Mouse (Mus musculus) Patski (cell line): ENCODE measurements around the gene B3gnt2. TPM values are rescaled to one million over a fixed set of nuclear protein-coding genes. Genes with fewer than 3 reads are reported as not detected.

Experiments
- ATAC-seq: fragments of 100-300 bp; one replicate; pipeline ENCODE4 v1.8.0; 2021
- CTCF ChIA-PET: fragments of 350-600 bp; sonication (Branson Sonifier 250); formaldehyde crosslinking; loops from one replicate; lab custom pipeline; 2022; ENCODE audit warnings: inconsistent platforms; lab: Charles Lee
- POLR2A ChIA-PET: fragments of 350-600 bp; sonication (Branson Sonifier 250); formaldehyde crosslinking; loops from one replicate; lab custom pipeline; 2022; ENCODE audit warnings: antibody characterized with exemption, inconsistent platforms; lab: Charles Lee
- DNase-seq: peaks from one replicate; pipeline ENCODE4 v3.0.0-alpha.2; 2011; ENCODE audit warnings: low read depth, low spot score
- H3K27me3 ChIP-seq: fragments of 371-371 bp; one replicate; pipeline ENCODE4 v1.5.1; 2021
- CTCF ChIP-seq: fragments of 100-300 bp; IDR thresholded peaks from one replicate; pipeline ENCODE4 v1.5.1; 2021
- in situ Hi-C: fragments of 300-500 bp; cut with MboI; formaldehyde crosslinking; loops from 3 replicates; pipeline ENCODE4 v1.11.1; 2018; ENCODE audit warnings: low pct_unique_long_range_greater_than_20kb, mixed read lengths
- polyA plus RNA-seq: library from polyadenylated mRNA; unstranded; gene quantifications from one replicate; pipeline ENCODE4 v1.2.3, GENCODE M21; 2021

B3gnt2 gene
- polyA plus RNA-seq, 1 experiment from 2014 or later: 20.3 TPM

GRCm38 (mm10) chr11:22809465-22810096, 51.2 kb downstream of the B3gnt2 start:
- in situ Hi-C loops: no loop called here
- no peaks in the 10 kb centered on the region for H3K27me3 ChIP-seq
- CTCF ChIA-PET: interaction anchor here (0.7 to 1.2 kb wide), 4 partner anchors 9 to 31 kb away, joined by 3 to 5 read pairs (median 3); no protein-coding TSS in a partner anchor
- no peak for ATAC-seq
- DNase-seq: no peak
- POLR2A ChIA-PET: no interaction called here
- no peak for TF ChIP-seq CTCF

- DNase-seq: no peak
- H3K27me3 ChIP-seq: no peaks in the 10 kb centered on the region
- ATAC-seq: no peak
- in situ Hi-C loops: no loop called here
- ChIA-PET CTCF (interaction anchor here (1.2 to 1.5 kb wide), 2 partner anchors 16 to 18 kb away, joined by 3 read pairs; no protein-coding TSS in a partner anchor), POLR2A (no interaction called here)
- no peak for TF ChIP-seq CTCF
Observed at GRCm38 (mm10) chr11:22808040-22808439, 52.7 kb downstream of the B3gnt2 start.

GRCm38 (mm10) chr11:22805171-22805570, 55.6 kb downstream of the B3gnt2 start:
- POLR2A ChIA-PET: no interaction called here
- CTCF ChIA-PET: no interaction called here
- no peak for TF ChIP-seq CTCF
- no peaks in the 10 kb centered on the region for H3K27me3 ChIP-seq
- ATAC-seq: no peak
- in situ Hi-C loops: no loop called here
- DNase-seq: no peak

GRCm38 (mm10) chr11:22799987-22800424, 60.8 kb downstream of the B3gnt2 start:
- no peak for DNase-seq
- ChIA-PET POLR2A (no interaction called here), CTCF (interaction anchor here (0.9 to 1.2 kb wide), 2 partner anchors 9 to 46 kb away, joined by 3 read pairs; no protein-coding TSS in a partner anchor)
- no peaks in the 10 kb centered on the region for H3K27me3 ChIP-seq
- in situ Hi-C loops: no loop called here
- ATAC-seq: no peak
- TF ChIP-seq CTCF: no peak

GRCm38 (mm10) chr11:22798916-22799315, 61.8 kb downstream of the B3gnt2 start:
- DNase-seq (no peak), ATAC-seq (no peak)
- ChIA-PET POLR2A (no interaction called here), CTCF (interaction anchor here (1.5 kb wide), 1 partner anchor 11 kb away, joined by 3 read pairs; no protein-coding TSS in a partner anchor)
- in situ Hi-C loops: no loop called here
- no peak for TF ChIP-seq CTCF
- no peaks in the 10 kb centered on the region for H3K27me3 ChIP-seq

GRCm38 (mm10) chr11:22794734-22795133, 66.0 kb downstream of the B3gnt2 start:
- CTCF ChIA-PET: no interaction called here
- in situ Hi-C loops: no loop called here

GRCm38 (mm10) chr11:22793881-22794203, 66.9 kb downstream of the B3gnt2 start:
- H3K27me3 ChIP-seq: no peaks in the 10 kb centered on the region
- TF ChIP-seq CTCF: no peak
- ChIA-PET CTCF (no interaction called here), POLR2A (interaction anchor here (0.8 kb wide), 1 partner anchor 65 kb away, joined by 3 read pairs; no protein-coding TSS in a partner anchor)
- in situ Hi-C loops: no loop called here
- no peak for ATAC-seq
- no peak for DNase-seq

More at GRCm38 (mm10) chr11:22794734-22795133, 66.0 kb downstream of the B3gnt2 start:
- DNase-seq (no peak), ATAC-seq (no peak)
- H3K27me3 ChIP-seq: no peaks in the 10 kb centered on the region
- POLR2A ChIA-PET: no interaction called here
- no peak for TF ChIP-seq CTCF

GRCm38 (mm10) chr11:22793176-22793880, 67.4 kb downstream of the B3gnt2 start:
- DNase-seq (no peak), ATAC-seq (no peak)
- POLR2A ChIA-PET: interaction anchor here (0.8 kb wide), 1 partner anchor 65 kb away, joined by 3 read pairs; no protein-coding TSS in a partner anchor
- TF ChIP-seq CTCF: no peak
- no peaks in the 10 kb centered on the region for H3K27me3 ChIP-seq
- CTCF ChIA-PET: no interaction called here
- in situ Hi-C loops: no loop called here

GRCm38 (mm10) chr11:22792149-22792548, 68.6 kb downstream of the B3gnt2 start:
- TF ChIP-seq CTCF: no peak
- ATAC-seq (no peak), DNase-seq (no peak)
- ChIA-PET POLR2A (no interaction called here), CTCF (no interaction called here)
- no peaks in the 10 kb centered on the region for H3K27me3 ChIP-seq
- in situ Hi-C loops: no loop called here

- ChIA-PET CTCF (no interaction called here), POLR2A (no interaction called here)
- ATAC-seq (no peak), DNase-seq (no peak)
- H3K27me3 ChIP-seq: no peaks in the 10 kb centered on the region
- TF ChIP-seq CTCF: no peak
- in situ Hi-C loops: no loop called here
Observed at GRCm38 (mm10) chr11:22791726-22792125, 69.0 kb downstream of the B3gnt2 start.

GRCm38 (mm10) chr11:22787833-22788232, 72.9 kb downstream of the B3gnt2 start:
- no peak for TF ChIP-seq CTCF
- DNase-seq: no peak
- POLR2A ChIA-PET: no interaction called here
- H3K27me3 ChIP-seq: no peaks in the 10 kb centered on the region
- CTCF ChIA-PET: no interaction called here
- no peak for ATAC-seq
- in situ Hi-C loops: no loop called here
